Mouse (Mus musculus) left cerebral cortex, adult 18-20 months (tissue): ENCODE measurements around the gene Apbb1ip. TPM values are rescaled to one million over a fixed set of nuclear protein-coding genes. Genes with fewer than 3 reads are reported as not detected.
A peak's percentile ranks its signal among the peaks of the same experiment; 100 is the strongest.

Source experiments
- DNase-seq, 2 experiments: peaks; one replicate each; pipeline ENCODE4 v3.0.0; 2021 to 2022; ENCODE audit warnings: low spot score in 2 of 2, mixed read lengths in 1 of 2
- total RNA-seq, 2 experiments: library from RNA; stranded (reverse); gene quantifications; 2 replicates each; pipeline ENCODE4 v1.2.3; 2021

Gene Apbb1ip
- total RNA-seq, 2 experiments from 2014 or later = 5.2 to 6.1 TPM

- DNase-seq = peak; percentile 49 to 65
Observed at GRCm38 (mm10) chr2:22774181-22774751, 372 bp downstream of the Apbb1ip start.

- no peak for DNase-seq
Observed at GRCm38 (mm10) chr2:22775213-22775612, 1.3 kb downstream of the Apbb1ip start.

- no peak for DNase-seq
Observed at GRCm38 (mm10) chr2:22775681-22776080, 1.8 kb downstream of the Apbb1ip start.

GRCm38 (mm10) chr2:22776568-22777230 lies 2.8 kb downstream of the Apbb1ip start:
- DNase-seq = no peak

- no peak for DNase-seq
Observed at GRCm38 (mm10) chr2:22777757-22778156, 3.9 kb downstream of the Apbb1ip start.

GRCm38 (mm10) chr2:22780884-22781283 lies 7.0 kb downstream of the Apbb1ip start:
- no peak for DNase-seq

- no peak for DNase-seq
Observed at GRCm38 (mm10) chr2:22781387-22782009, 7.6 kb downstream of the Apbb1ip start.

- no peak for DNase-seq
Observed at GRCm38 (mm10) chr2:22782057-22782456, 8.2 kb downstream of the Apbb1ip start.

GRCm38 (mm10) chr2:22783137-22783638 lies 9.3 kb downstream of the Apbb1ip start:
- DNase-seq = no peak

GRCm38 (mm10) chr2:22784186-22784585 lies 10.3 kb downstream of the Apbb1ip start:
- no peak for DNase-seq

GRCm38 (mm10) chr2:22784771-22785170 lies 10.9 kb downstream of the Apbb1ip start:
- no peak for DNase-seq

- no peak for DNase-seq
Observed at GRCm38 (mm10) chr2:22788658-22789057, 14.8 kb downstream of the Apbb1ip start.

- DNase-seq = no peak
Observed at GRCm38 (mm10) chr2:22789576-22789975, 15.7 kb downstream of the Apbb1ip start.

GRCm38 (mm10) chr2:22790435-22790834 lies 16.5 kb downstream of the Apbb1ip start:
- DNase-seq = no peak

GRCm38 (mm10) chr2:22795087-22795486 lies 21.2 kb downstream of the Apbb1ip start:
- no peak for DNase-seq

- DNase-seq = no peak
Observed at GRCm38 (mm10) chr2:22796487-22796886, 22.6 kb downstream of the Apbb1ip start.

- DNase-seq = no peak
Observed at GRCm38 (mm10) chr2:22799430-22800041, 25.6 kb downstream of the Apbb1ip start.

GRCm38 (mm10) chr2:22805589-22805988 lies 31.7 kb downstream of the Apbb1ip start:
- no peak for DNase-seq

GRCm38 (mm10) chr2:22806576-22806975 lies 32.7 kb downstream of the Apbb1ip start:
- DNase-seq = no peak

- DNase-seq = no peak
Observed at GRCm38 (mm10) chr2:22807312-22807711, 33.4 kb downstream of the Apbb1ip start.

GRCm38 (mm10) chr2:22810851-22811250 lies 37.0 kb downstream of the Apbb1ip start:
- no peak for DNase-seq

GRCm38 (mm10) chr2:22811466-22811865 lies 37.6 kb downstream of the Apbb1ip start:
- no peak for DNase-seq
